Mouse (Mus musculus) MEL (cell line): ENCODE data around the gene Flvcr1. TPM values are rescaled to one million over a fixed set of nuclear protein-coding genes. Genes with fewer than 3 reads are reported as not detected.

Experiments
- DNase-seq: peaks from one replicate; pipeline ENCODE4 v3.0.0; 2011; ENCODE audit warnings: low read depth, low spot score
- H3K27ac ChIP-seq: 2 replicates; pipeline ENCODE4 v1.5.1; 2012; ENCODE audit warnings: low read depth, mild to moderate bottlenecking, control low read depth, low read length, moderate library complexity; ENCODE audit not compliant: control insufficient read depth
- H3K27me3 ChIP-seq, 2 experiments: fragments of 150-350 bp in 1 of 2; sonication (generic) in 1 of 2; 2 replicates each; pipeline ENCODE4 v1.6.1; 2012; ENCODE audit warnings: low read length in 2 of 2, mild to moderate bottlenecking in 2 of 2, improper control_type of control experiment in 1 of 2, moderate library complexity in 1 of 2; ENCODE audit not compliant: insufficient read depth in 2 of 2, control insufficient read depth in 1 of 2
- H3K36me3 ChIP-seq, 2 experiments: 2 replicates each; pipeline ENCODE4 v1.6.1; 2012 to 2014; ENCODE audit warnings: low read length in 2 of 2, improper control_type of control experiment in 1 of 2, inconsistent platforms in 1 of 2, mild to moderate bottlenecking in 1 of 2; ENCODE audit not compliant: insufficient read depth in 2 of 2, control insufficient read depth in 1 of 2
- H3K4me1 ChIP-seq, 2 experiments: fragments of 150-350 bp in 1 of 2; sonication (generic) in 1 of 2; 2 replicates each; pipeline ENCODE4 v1.6.1; 2012; ENCODE audit warnings: low read length in 2 of 2, improper control_type of control experiment in 1 of 2, mild to moderate bottlenecking in 1 of 2; ENCODE audit not compliant: insufficient read depth in 2 of 2, control insufficient read depth in 1 of 2
- H3K4me3 ChIP-seq, 2 experiments: fragments of 150-350 bp in 1 of 2; sonication (generic) in 1 of 2; 2 replicates each; pipeline ENCODE4 v1.5.1; 2012; ENCODE audit warnings: low read depth in 2 of 2, low read length in 2 of 2, mild to moderate bottlenecking in 2 of 2, moderate library complexity in 2 of 2, control low read depth in 1 of 2, improper control_type of control experiment in 1 of 2; ENCODE audit not compliant: control insufficient read depth in 1 of 2, insufficient read depth in 1 of 2
- H3K79me2 ChIP-seq: 2 replicates; pipeline ENCODE4 v1.6.1; 2012; ENCODE audit warnings: mild to moderate bottlenecking, low read length, moderate library complexity; ENCODE audit not compliant: control insufficient read depth, poor library complexity, insufficient read depth
- H3K9ac ChIP-seq: 2 replicates; pipeline ENCODE4 v1.6.1; 2012; ENCODE audit warnings: low read depth, mild to moderate bottlenecking, control low read depth, low read length, moderate library complexity; ENCODE audit not compliant: control insufficient read depth, poor library complexity, severe bottlenecking
- H3K9me3 ChIP-seq: fragments of 150-350 bp; sonication (generic); replicated peaks from 2 replicates; pipeline ENCODE4 v1.6.1; 2012; ENCODE audit warnings: mild to moderate bottlenecking, low read length, improper control_type of control experiment, moderate library complexity; ENCODE audit not compliant: insufficient read depth
- BHLHE40 ChIP-seq: IDR thresholded peaks from 2 replicates; pipeline ENCODE4 v1.6.1; 2012; ENCODE audit warnings: low read depth, mild to moderate bottlenecking, inconsistent platforms, low read length, improper control_type of control experiment, borderline replicate concordance
- CHD1 ChIP-seq: IDR thresholded peaks from 2 replicates; pipeline ENCODE4 v1.6.1; 2012; ENCODE audit warnings: low read depth, mild to moderate bottlenecking, inconsistent platforms, low read length, improper control_type of control experiment
- CHD2 ChIP-seq: IDR thresholded peaks from 2 replicates; pipeline ENCODE4 v1.6.1; 2011; ENCODE audit warnings: low read length, improper control_type of control experiment
- CTCF ChIP-seq, 3 experiments: IDR thresholded peaks in 2 of 3; conservative IDR thresholded peaks in 1 of 3; 2 replicates each; pipeline ENCODE4 v1.5.1; 2011 to 2012; ENCODE audit warnings: low read length in 3 of 3, low read depth in 2 of 3, mild to moderate bottlenecking in 2 of 3, improper control_type of control experiment in 1 of 3, inconsistent platforms in 1 of 3, mixed read lengths in 1 of 3, moderate library complexity in 1 of 3; ENCODE audit not compliant: control insufficient read depth in 1 of 3, insufficient read depth in 1 of 3, poor library complexity in 1 of 3, severe bottlenecking in 1 of 3
- ELF1 ChIP-seq: IDR thresholded peaks from 2 replicates; pipeline ENCODE4 v1.6.1; 2014; ENCODE audit warnings: low read depth, mild to moderate bottlenecking, inconsistent platforms, low read length, improper control_type of control experiment, moderate library complexity
- ETS1 ChIP-seq: IDR thresholded peaks from 2 replicates; pipeline ENCODE4 v1.6.1; 2012; ENCODE audit warnings: low read depth, mild to moderate bottlenecking, inconsistent platforms, low read length, improper control_type of control experiment, moderate library complexity
- GABPA ChIP-seq: IDR thresholded peaks from 2 replicates; pipeline ENCODE4 v1.6.1; 2012; ENCODE audit warnings: low read depth, mild to moderate bottlenecking, inconsistent platforms, low read length, improper control_type of control experiment, moderate library complexity
- GATA1 ChIP-seq: IDR thresholded peaks from 2 replicates; pipeline ENCODE4 v1.6.1; 2011; ENCODE audit warnings: low read depth, low read length, improper control_type of control experiment
- KAT2A ChIP-seq: conservative IDR thresholded peaks from 2 replicates; pipeline ENCODE4 v1.6.1; 2012; ENCODE audit warnings: low read depth, low read length, improper control_type of control experiment, inconsistent platforms
- MAZ ChIP-seq: IDR thresholded peaks from 2 replicates; pipeline ENCODE4 v1.6.1; 2012; ENCODE audit warnings: low read depth, mild to moderate bottlenecking, inconsistent platforms, low read length, improper control_type of control experiment
- MEF2A ChIP-seq: IDR thresholded peaks from 2 replicates; pipeline ENCODE4 v1.6.1; 2014; ENCODE audit warnings: low read depth, mild to moderate bottlenecking, inconsistent platforms, low read length, improper control_type of control experiment; ENCODE audit not compliant: poor library complexity, insufficient replicate concordance, severe bottlenecking; ENCODE audit errors: extremely low read depth
- MXI1 ChIP-seq: IDR thresholded peaks from 2 replicates; pipeline ENCODE4 v1.6.1; 2011; ENCODE audit warnings: mild to moderate bottlenecking, low read depth, low read length, improper control_type of control experiment
- NRF1 ChIP-seq: IDR thresholded peaks from 2 replicates; pipeline ENCODE4 v1.6.1; 2014; ENCODE audit warnings: low read depth, mild to moderate bottlenecking, inconsistent platforms, low read length, improper control_type of control experiment, moderate library complexity; ENCODE audit not compliant: poor library complexity, insufficient read depth, severe bottlenecking
- POLR2A ChIP-seq, 2 experiments: IDR thresholded peaks; 2 replicates each; pipeline ENCODE4 v1.6.1; 2011 to 2012; ENCODE audit warnings: low read length in 2 of 2, mild to moderate bottlenecking in 2 of 2, control low read depth in 1 of 2, improper control_type of control experiment in 1 of 2, low read depth in 1 of 2, moderate library complexity in 1 of 2; ENCODE audit not compliant: control insufficient read depth in 1 of 2, insufficient read depth in 1 of 2, poor library complexity in 1 of 2
- RCOR1 ChIP-seq: IDR thresholded peaks from 2 replicates; pipeline ENCODE4 v1.6.1; 2012; ENCODE audit warnings: low read depth, mild to moderate bottlenecking, inconsistent platforms, low read length, improper control_type of control experiment
- TAL1 ChIP-seq: IDR thresholded peaks from 2 replicates; pipeline ENCODE4 v1.6.1; 2012; ENCODE audit warnings: mild to moderate bottlenecking, inconsistent platforms, low read length, moderate library complexity, mixed read lengths
- TBP ChIP-seq: IDR thresholded peaks from 2 replicates; pipeline ENCODE4 v1.8.0; 2011; ENCODE audit warnings: low read depth, low read length, improper control_type of control experiment
- UBTF ChIP-seq: IDR thresholded peaks from 2 replicates; pipeline ENCODE4 v1.6.1; 2012; ENCODE audit warnings: low read depth, mild to moderate bottlenecking, inconsistent platforms, low read length, improper control_type of control experiment, moderate library complexity, borderline replicate concordance; ENCODE audit not compliant: insufficient read depth
- USF1 ChIP-seq: IDR thresholded peaks from 2 replicates; pipeline ENCODE4 v1.6.1; 2014; ENCODE audit warnings: low read depth, mild to moderate bottlenecking, inconsistent platforms, low read length, improper control_type of control experiment, moderate library complexity
- USF2 ChIP-seq, 2 experiments: IDR thresholded peaks; 2 replicates each; pipeline ENCODE4 v1.6.1; 2011 to 2012; ENCODE audit warnings: improper control_type of control experiment in 2 of 2, low read length in 2 of 2, borderline replicate concordance in 1 of 2, inconsistent platforms in 1 of 2, low read depth in 1 of 2, mild to moderate bottlenecking in 1 of 2; ENCODE audit not compliant: insufficient read depth in 1 of 2
- ZC3H11A ChIP-seq: IDR thresholded peaks from 2 replicates; pipeline ENCODE4 v1.6.1; 2012; ENCODE audit warnings: low read depth, mild to moderate bottlenecking, inconsistent platforms, low read length, improper control_type of control experiment
- ZMIZ1 ChIP-seq: IDR thresholded peaks from 2 replicates; pipeline ENCODE4 v1.6.1; 2012; ENCODE audit warnings: low read depth, mild to moderate bottlenecking, inconsistent platforms, low read length, improper control_type of control experiment, moderate library complexity
- ZNF384 ChIP-seq: IDR thresholded peaks from 2 replicates; pipeline ENCODE4 v1.6.1; 2012; ENCODE audit warnings: low read depth, mild to moderate bottlenecking, inconsistent platforms, low read length, improper control_type of control experiment
- polyA plus RNA-seq, 2 experiments: library from polyadenylated mRNA; stranded (reverse) in 1 of 2; unstranded in 1 of 2; fragments of >175 nt in 1 of 2; fragments of >200 nt in 1 of 2; gene quantifications; 2 replicates each; pipeline versions ENCODE4 v1.2.1 to v1.2.4; 2012; ENCODE audit warnings: low replicate concordance in 2 of 2, low read depth in 1 of 2; ENCODE audit not compliant: insufficient read length in 2 of 2, insufficient read depth in 1 of 2, missing spikeins in 1 of 2
- total RNA-seq: library from RNA; depleted of rRNA; stranded (reverse); fragments of 300-350 nt; gene quantifications from 2 replicates; pipeline ENCODE4 v1.2.3, GENCODE M21; 2012

Gene Flvcr1
- total and polyA plus RNA-seq, 3 experiments, result 19.1 to 36.9 TPM; not detected in 1

DNA sequence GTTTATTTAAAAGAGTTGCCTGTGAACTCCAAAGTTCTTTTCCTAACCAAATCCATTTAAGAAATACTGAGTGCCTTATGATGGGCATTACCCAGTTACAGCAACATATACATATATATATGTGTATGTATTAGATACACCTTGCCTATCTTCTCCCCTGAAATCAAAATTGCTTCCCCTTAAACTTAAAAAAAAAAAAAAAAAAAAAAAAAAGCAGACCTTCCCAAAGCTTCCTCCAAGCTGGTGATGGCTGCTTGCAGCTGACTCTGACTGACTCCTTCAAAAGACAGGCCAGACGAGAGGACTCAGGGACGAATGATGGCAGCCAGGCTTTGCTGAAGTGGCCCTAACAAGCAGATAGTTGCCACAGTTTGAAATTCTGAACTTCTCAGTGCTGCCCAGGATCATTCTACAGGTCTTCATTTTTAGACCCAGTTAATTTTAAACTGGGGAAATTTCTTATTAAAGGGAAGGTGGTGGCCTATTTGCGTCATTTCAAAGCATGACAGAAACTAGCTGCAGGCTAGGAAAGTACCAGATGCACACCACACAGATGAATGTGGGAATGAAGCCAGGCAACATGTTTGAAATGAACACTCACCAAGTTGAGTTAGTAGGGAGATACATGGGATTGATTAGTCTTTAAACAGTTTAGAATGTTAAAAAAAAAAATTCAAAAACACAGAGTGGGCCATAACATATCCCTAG, 5.6 kb downstream of the Flvcr1 start:
- H3K27ac ChIP-seq, result no peak overlapping the region
- TF ChIP-seq POLR2A (IDR thresholded peaks at IDR 0.05; ENCODE audit: control insufficient read depth in 1 of 2, insufficient read depth in 1 of 2, low read depth in 1 of 2, low read length in 2 of 2, poor library complexity in 1 of 2), result no peak
- no peak for TF ChIP-seq UBTF
- no peak for TF ChIP-seq KAT2A
- TF ChIP-seq ZNF384, result peak; percentile 65
- TF ChIP-seq USF2 (IDR thresholded peaks at IDR 0.05; ENCODE audit: borderline replicate concordance in 1 of 2, insufficient read depth in 1 of 2, low read depth in 1 of 2, low read length in 2 of 2), result no peak

DNA sequence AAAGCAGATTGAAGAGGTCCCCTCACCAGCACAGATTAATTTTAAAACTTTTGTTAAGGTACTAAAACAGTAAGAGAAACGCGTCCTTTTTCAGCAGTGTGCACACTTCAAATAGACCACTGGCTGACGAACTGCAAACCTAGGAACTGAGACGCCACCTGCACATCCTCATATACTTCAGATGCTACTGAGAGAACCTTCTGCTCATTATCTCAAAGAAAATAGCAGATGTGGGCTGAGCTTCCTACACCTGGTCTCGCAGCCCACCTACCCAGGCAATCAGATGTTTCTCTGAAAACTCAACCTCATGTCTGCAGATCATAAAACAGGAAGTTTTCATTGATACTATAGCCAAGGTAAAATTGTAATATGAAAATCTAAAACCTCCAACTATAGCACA, 6.2 kb downstream of the Flvcr1 start:
- peaks cover 8% of the 10 kb centered on the region for H3K79me2 ChIP-seq
- no peaks in the 10 kb centered on the region for H3K9me3 ChIP-seq
- no peak for DNase-seq
- TF ChIP-seq ZMIZ1 (no peak), BHLHE40 (no peak), CHD2 (no peak), USF1 (no peak), KAT2A (no peak), ELF1 (no peak), ZC3H11A (no peak)
- no peak overlapping the region for H3K9ac ChIP-seq
- H3K27me3 ChIP-seq, result no peaks in the 10 kb centered on the region
- peaks cover 2 to 4% of the 10 kb centered on the region in 2 experiments; a peak in 3 of 4 replicates for H3K4me1 ChIP-seq
- H3K27ac ChIP-seq, result no peak overlapping the region
- H3K4me3 ChIP-seq, result no peak overlapping the region
- peaks cover 4 to 11% of the 10 kb centered on the region in 2 experiments for H3K36me3 ChIP-seq

More for the DNA sequence above, 5.6 kb downstream of the Flvcr1 start:
- Histone ChIP-seq H3K9me3 (no peaks in the 10 kb centered on the region), H3K9ac (no peak overlapping the region), H3K36me3 (peaks cover 4 to 11% of the 10 kb centered on the region in 2 experiments), H3K4me1 (peaks cover 2 to 4% of the 10 kb centered on the region in 2 experiments; a peak in 3 of 4 replicates), H3K79me2 (peaks cover 14% of the 10 kb centered on the region), H3K4me3 (no peak overlapping the region), H3K27me3 (no peaks in the 10 kb centered on the region)
- no peak for DNase-seq

DNA sequence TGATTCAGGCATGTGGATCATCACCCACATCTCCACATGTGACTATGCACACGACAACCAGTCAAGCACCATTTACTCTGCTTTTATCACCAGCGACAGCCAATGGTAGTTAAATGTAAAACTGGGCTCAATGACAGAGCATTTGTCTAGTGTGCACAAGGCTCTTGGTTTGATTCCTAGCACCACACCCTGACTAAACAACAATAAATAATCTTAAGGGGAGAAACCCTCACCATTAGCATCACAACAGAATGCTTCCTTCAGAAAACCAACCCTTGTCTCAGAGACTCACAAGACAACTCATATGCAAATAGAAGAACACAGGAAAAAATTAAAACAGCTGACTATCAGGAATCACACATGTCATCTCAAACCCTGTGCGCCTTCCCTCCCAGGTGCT, 11.7 kb downstream of the Flvcr1 start:
- Histone ChIP-seq H3K36me3 (peaks cover 4 to 5% of the 10 kb centered on the region in 2 experiments), H3K27me3 (no peaks in the 10 kb centered on the region), H3K9ac (no peak overlapping the region), H3K4me3 (no peak overlapping the region), H3K9me3 (no peaks in the 10 kb centered on the region), H3K79me2 (no peaks in the 10 kb centered on the region), H3K4me1 (no peaks in the 10 kb centered on the region), H3K27ac (no peak overlapping the region)
- no peak for DNase-seq
- TF ChIP-seq KAT2A (no peak), TAL1 (no peak), ETS1 (no peak), ELF1 (no peak), USF2 (IDR thresholded peaks at IDR 0.05; ENCODE audit: borderline replicate concordance in 1 of 2, insufficient read depth in 1 of 2, low read depth in 1 of 2, low read length in 2 of 2) (no peak), GATA1 (no peak), MAZ (no peak), GABPA (no peak), TBP (no peak), NRF1 (no peak), CHD1 (no peak), RCOR1 (no peak), CTCF (IDR thresholded peaks at IDR 0.05 in 2 of 3, conservative IDR thresholded peaks at IDR 0.05 in 1 of 3; ENCODE audit: control insufficient read depth in 1 of 3, insufficient read depth in 1 of 3, low read depth in 2 of 3, low read length in 3 of 3, poor library complexity in 1 of 3, severe bottlenecking in 1 of 3) (no peak), POLR2A (IDR thresholded peaks at IDR 0.05; ENCODE audit: control insufficient read depth in 1 of 2, insufficient read depth in 1 of 2, low read depth in 1 of 2, low read length in 2 of 2, poor library complexity in 1 of 2) (no peak), MXI1 (no peak), MEF2A (no peak)
